Mouse (Mus musculus): ENCODE measurements around the gene Slc44a2.

GRCm38 (mm10) chr9:21354796-21355195, 34.3 kb downstream of the Slc44a2 start:
- TF ChIP-seq CTCF (IDR thresholded peaks at IDR 0.05) = no peak
- 0 out of 2 replicates have a peak, but pooled peaks have one; percentile 17 for TF ChIP-seq EP300 (IDR thresholded peaks at IDR 0.05)

Data from lung, postnatal 0 days (tissue).